Mouse (Mus musculus): ENCODE data around the gene Chd5. TPM values are rescaled to one million over a fixed set of nuclear protein-coding genes. Genes with fewer than 3 reads are reported as not detected.
A peak's percentile ranks its signal among the peaks of the same experiment; 100 is the strongest.

The Chd5 gene
- polyA plus RNA-seq, 1 experiment from 2014 or later = 38.4 TPM

DNA sequence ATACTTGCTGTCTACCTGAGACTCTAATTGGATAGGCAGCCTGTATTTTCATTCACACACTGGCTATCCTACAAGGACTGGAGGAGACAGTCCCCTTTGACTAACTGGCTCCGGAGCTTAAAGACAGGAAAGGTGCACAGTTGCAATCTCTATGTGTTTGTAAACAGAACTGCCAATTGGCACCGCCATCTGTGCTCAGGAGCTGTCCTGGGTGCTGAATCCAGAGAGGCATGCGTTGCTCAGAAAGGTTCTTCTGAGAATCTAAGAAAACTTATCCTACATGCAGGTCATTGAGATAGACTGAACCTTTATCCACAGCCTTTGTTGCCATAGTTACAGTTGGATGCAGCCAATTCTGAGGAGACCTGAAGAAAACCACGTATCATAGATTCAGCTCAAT is 85.9 kb downstream of the Chd5 start:
- peak; percentile 41 for DNase-seq
- Histone ChIP-seq H3K4me2 (ENCODE audit: low read length) (no peak overlapping the region), H3K27me3 (ENCODE audit: control insufficient read depth, insufficient read depth, low read length) (no peaks in the 10 kb centered on the region), H3K9ac (replicated peaks; ENCODE audit: low read length) (no peak overlapping the region), H3K36me3 (ENCODE audit: control insufficient read depth, insufficient read depth, low read length) (no peaks in the 10 kb centered on the region), H3K4me3 (replicated peaks; ENCODE audit: low read depth, low read length) (no peak overlapping the region), H3K4me1 (ENCODE audit: control insufficient read depth, insufficient read depth, low read length) (no peaks in the 10 kb centered on the region), H3K9me3 (ENCODE audit: control insufficient read depth, low read length) (no peaks in the 10 kb centered on the region), H3K27ac (replicated peaks; ENCODE audit: low read depth, low read length) (no peak overlapping the region)
- WGBS = 42% methylated on average over 4 of the region's 4 CpGs
- no peak for ATAC-seq (ENCODE audit: low FRiP score, low TSS enrichment)

DNA sequence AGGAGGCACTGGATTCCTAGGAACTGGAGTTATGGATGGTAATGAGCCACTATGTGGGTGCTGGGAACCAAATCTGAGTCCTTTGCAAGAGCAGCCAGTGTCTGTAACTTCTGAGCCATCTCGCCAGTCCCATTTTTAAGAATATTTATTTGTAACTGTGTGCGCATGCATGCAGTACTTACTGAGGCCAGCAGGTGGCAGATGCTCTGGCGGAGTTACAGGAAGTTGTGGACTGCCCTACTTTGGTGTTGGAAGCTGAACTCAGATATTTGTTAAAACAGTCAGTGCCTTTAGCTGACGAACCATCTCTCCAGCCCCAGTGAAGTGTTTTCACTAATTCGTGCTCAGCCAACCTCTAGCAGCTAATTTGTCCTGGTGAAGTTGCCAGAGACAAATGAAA is 86.5 kb downstream of the Chd5 start:
- DNase-seq (no peak), ATAC-seq (ENCODE audit: low FRiP score, low TSS enrichment) (no peak)
- Histone ChIP-seq H3K4me2 (ENCODE audit: low read length) (no peak overlapping the region), H3K4me1 (ENCODE audit: control insufficient read depth, insufficient read depth, low read length) (no peaks in the 10 kb centered on the region), H3K27ac (replicated peaks; ENCODE audit: low read depth, low read length) (no peak overlapping the region), H3K9me3 (ENCODE audit: control insufficient read depth, low read length) (no peaks in the 10 kb centered on the region), H3K27me3 (ENCODE audit: control insufficient read depth, insufficient read depth, low read length) (no peaks in the 10 kb centered on the region), H3K4me3 (replicated peaks; ENCODE audit: low read depth, low read length) (no peak overlapping the region), H3K9ac (replicated peaks; ENCODE audit: low read length) (no peak overlapping the region), H3K36me3 (ENCODE audit: control insufficient read depth, insufficient read depth, low read length) (no peaks in the 10 kb centered on the region)
- 70% methylated on average over 5 of the region's 5 CpGs for WGBS

DNA sequence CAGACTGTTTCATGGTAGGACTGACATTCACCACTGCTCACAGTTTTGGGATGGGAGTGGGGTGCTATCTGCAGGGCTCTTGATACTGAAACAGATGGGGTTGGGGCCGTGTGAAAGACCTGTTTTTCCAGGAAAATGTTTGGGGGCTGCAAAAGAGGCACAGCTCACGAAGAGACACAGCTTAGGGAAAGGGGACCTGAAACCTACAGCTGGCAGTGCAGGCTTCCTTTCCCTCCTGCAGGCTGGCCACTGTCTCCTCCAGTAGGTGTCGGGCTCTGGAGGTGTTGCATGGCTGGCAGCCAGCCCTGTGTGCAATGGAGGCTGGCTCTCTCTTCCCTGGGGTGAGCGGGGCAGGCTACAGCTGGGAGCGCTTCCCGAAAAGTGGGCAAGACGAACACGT is 89.8 kb downstream of the Chd5 start:
- no peak overlapping the region for H3K4me3 ChIP-seq (replicated peaks; ENCODE audit: low read depth, low read length)
- WGBS = 56% methylated on average over 8 of the region's 8 CpGs
- H3K27me3 ChIP-seq (ENCODE audit: control insufficient read depth, insufficient read depth, low read length) = no peaks in the 10 kb centered on the region
- no peaks in the 10 kb centered on the region for H3K36me3 ChIP-seq (ENCODE audit: control insufficient read depth, insufficient read depth, low read length)
- no peak overlapping the region for H3K27ac ChIP-seq (replicated peaks; ENCODE audit: low read depth, low read length)
- H3K4me1 ChIP-seq (ENCODE audit: control insufficient read depth, insufficient read depth, low read length) = no peaks in the 10 kb centered on the region
- H3K9me3 ChIP-seq (ENCODE audit: control insufficient read depth, low read length) = no peaks in the 10 kb centered on the region
- no peak for ATAC-seq (ENCODE audit: low FRiP score, low TSS enrichment)
- H3K9ac ChIP-seq (replicated peaks; ENCODE audit: low read length) = no peak overlapping the region
- DNase-seq = no peak
- H3K4me2 ChIP-seq (ENCODE audit: low read length) = no peak overlapping the region

DNA sequence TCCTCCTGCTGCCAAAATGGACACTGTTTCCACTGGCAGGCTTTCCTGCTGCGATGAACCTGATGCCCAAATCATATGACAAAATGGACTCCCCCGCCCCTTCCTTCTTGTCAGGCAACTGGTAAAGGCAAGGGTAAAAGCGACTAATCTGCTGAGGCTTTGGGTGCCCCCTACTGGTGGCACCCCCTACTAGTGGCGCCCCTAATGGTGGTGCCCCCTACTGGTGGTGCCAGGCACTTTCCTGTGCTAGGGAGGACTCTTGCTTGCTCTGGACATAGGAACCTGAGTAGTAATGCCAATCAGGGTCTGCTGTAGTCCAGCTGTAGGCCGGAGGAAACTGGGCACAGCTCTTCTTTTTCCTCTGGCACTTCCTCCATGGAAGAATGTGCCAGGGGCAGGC is 93.9 kb downstream of the Chd5 start:
- Histone ChIP-seq H3K9me3 (ENCODE audit: control insufficient read depth, low read length) (no peaks in the 10 kb centered on the region), H3K36me3 (ENCODE audit: control insufficient read depth, insufficient read depth, low read length) (no peaks in the 10 kb centered on the region), H3K27ac (replicated peaks; ENCODE audit: low read depth, low read length) (no peak overlapping the region), H3K4me3 (replicated peaks; ENCODE audit: low read depth, low read length) (no peak overlapping the region), H3K4me2 (ENCODE audit: low read length) (no peak overlapping the region), H3K27me3 (ENCODE audit: control insufficient read depth, insufficient read depth, low read length) (no peaks in the 10 kb centered on the region), H3K9ac (replicated peaks; ENCODE audit: low read length) (no peak overlapping the region), H3K4me1 (ENCODE audit: control insufficient read depth, insufficient read depth, low read length) (no peaks in the 10 kb centered on the region)
- 54% methylated on average over 5 of the region's 5 CpGs for WGBS
- DNase-seq (peak; percentile 44), ATAC-seq (ENCODE audit: low FRiP score, low TSS enrichment) (no peak)

DNA sequence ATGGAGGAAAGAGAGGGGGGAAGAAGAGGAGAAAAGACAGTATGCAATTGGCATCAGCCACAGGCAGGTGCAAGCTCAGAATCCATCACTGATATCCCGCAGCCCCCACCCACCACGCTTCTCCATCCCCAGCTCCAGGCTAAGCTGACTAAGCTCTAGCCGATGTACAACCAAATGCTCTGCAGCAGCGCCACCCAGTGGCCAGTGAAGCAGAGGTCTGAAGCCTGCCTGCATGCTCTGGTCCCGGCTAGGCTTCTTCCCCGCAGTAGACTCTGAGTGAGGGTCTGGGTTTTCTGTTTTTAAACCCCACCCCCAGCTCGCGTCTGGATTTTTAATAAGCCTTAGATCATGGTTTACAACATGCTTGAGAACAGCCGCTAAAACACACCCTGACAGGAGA is 96.4 kb downstream of the Chd5 start:
- Histone ChIP-seq H3K4me2 (ENCODE audit: low read length) (peak overlapping the region; percentile 58), H3K4me1 (ENCODE audit: control insufficient read depth, insufficient read depth, low read length) (no peaks in the 10 kb centered on the region), H3K27me3 (ENCODE audit: control insufficient read depth, insufficient read depth, low read length) (no peaks in the 10 kb centered on the region), H3K27ac (replicated peaks; ENCODE audit: low read depth, low read length) (no peak overlapping the region), H3K4me3 (replicated peaks; ENCODE audit: low read depth, low read length) (peak overlapping the region; percentile 20), H3K36me3 (ENCODE audit: control insufficient read depth, insufficient read depth, low read length) (no peaks in the 10 kb centered on the region), H3K9me3 (ENCODE audit: control insufficient read depth, low read length) (no peaks in the 10 kb centered on the region), H3K9ac (replicated peaks; ENCODE audit: low read length) (peak overlapping the region; percentile 9; the same call in 1 of the 2 replicates)
- peak; percentile 90 for ATAC-seq (ENCODE audit: low FRiP score, low TSS enrichment)
- peak; percentile 97 for DNase-seq
- 1% methylated on average over 9 of the region's 9 CpGs for WGBS

DNA sequence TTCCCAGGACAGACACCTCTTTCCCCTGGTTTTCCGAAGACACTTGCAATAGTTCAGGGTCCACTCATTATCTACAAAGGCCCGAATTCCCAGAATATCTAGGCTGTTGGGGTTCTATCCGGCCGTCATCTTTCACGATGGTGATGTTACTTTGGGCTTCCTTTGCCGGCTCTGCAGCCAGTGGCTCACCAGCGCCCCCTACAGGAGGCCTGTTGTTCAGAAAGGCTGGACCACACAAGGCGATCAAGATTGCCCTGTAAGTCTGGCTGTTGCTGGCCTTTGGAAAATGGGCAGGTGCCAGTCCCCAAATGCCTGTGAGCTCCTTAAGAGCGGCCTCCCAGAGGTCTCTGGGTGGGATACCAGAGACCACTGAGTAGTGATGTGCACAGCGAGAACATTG is 96.8 kb downstream of the Chd5 start:
- Histone ChIP-seq H3K36me3 (ENCODE audit: control insufficient read depth, insufficient read depth, low read length) (no peaks in the 10 kb centered on the region), H3K4me2 (ENCODE audit: low read length) (peak overlapping the region; percentile 58), H3K27ac (replicated peaks; ENCODE audit: low read depth, low read length) (no peak overlapping the region), H3K9ac (replicated peaks; ENCODE audit: low read length) (peak overlapping the region; percentile 9; the same call in 1 of the 2 replicates), H3K4me1 (ENCODE audit: control insufficient read depth, insufficient read depth, low read length) (no peaks in the 10 kb centered on the region), H3K27me3 (ENCODE audit: control insufficient read depth, insufficient read depth, low read length) (no peaks in the 10 kb centered on the region), H3K9me3 (ENCODE audit: control insufficient read depth, low read length) (no peaks in the 10 kb centered on the region), H3K4me3 (replicated peaks; ENCODE audit: low read depth, low read length) (peak overlapping the region; percentile 20)
- DNase-seq (peak; percentile 90), ATAC-seq (ENCODE audit: low FRiP score, low TSS enrichment) (peak; percentile 57; the same call in 1 of the 2 replicates)
- 9% methylated on average over 10 of the region's 10 CpGs for WGBS

Other genes with a start within 250 kb of the Chd5 start
- 0.54 and 1.2 TPM in 2 replicates for gene Tnfrsf25, start 222.7 kb upstream of the Chd5 start, polyA plus RNA-seq (2014; fragmentation: Nextera tagmentation; extraction: Ambion mirVana)
- not detected in 2 replicates for gene Espn, start 186.3 kb upstream of the Chd5 start, polyA plus RNA-seq (2014; fragmentation: Nextera tagmentation; extraction: Ambion mirVana)
- not detected in 2 replicates for gene Hes2, start 179.8 kb upstream of the Chd5 start, polyA plus RNA-seq (2014; fragmentation: Nextera tagmentation; extraction: Ambion mirVana)
- 276 and 368 TPM in 2 replicates for gene Acot7, start 160.5 kb upstream of the Chd5 start, polyA plus RNA-seq (2014; fragmentation: Nextera tagmentation; extraction: Ambion mirVana)
- gene Gpr153, start 64.4 kb upstream of the Chd5 start, polyA plus RNA-seq (2014; fragmentation: Nextera tagmentation; extraction: Ambion mirVana) = 14.0 and 15.2 TPM in 2 replicates
- 0.39 and 1.2 TPM in 2 replicates for gene Hes3, start 47.0 kb upstream of the Chd5 start, polyA plus RNA-seq (2014; fragmentation: Nextera tagmentation; extraction: Ambion mirVana)
- gene Icmt, start 41.4 kb upstream of the Chd5 start, polyA plus RNA-seq (2014; fragmentation: Nextera tagmentation; extraction: Ambion mirVana) = 14.9 and 23.7 TPM in 2 replicates
- gene Rnf207, start 19.7 kb upstream of the Chd5 start, polyA plus RNA-seq (2014; fragmentation: Nextera tagmentation; extraction: Ambion mirVana) = 4.2 and 6.9 TPM in 2 replicates
- 165 and 174 TPM in 2 replicates for gene Rpl22, start 12.9 kb upstream of the Chd5 start, polyA plus RNA-seq (2014; fragmentation: Nextera tagmentation; extraction: Ambion mirVana)
- gene Nphp4, start 138.1 kb downstream of the Chd5 start, polyA plus RNA-seq (2014; fragmentation: Nextera tagmentation; extraction: Ambion mirVana) = 5.9 and 6.0 TPM in 2 replicates
- 23.6 and 26.9 TPM in 2 replicates for gene Kcnab2, start 139.2 kb downstream of the Chd5 start, polyA plus RNA-seq (2014; fragmentation: Nextera tagmentation; extraction: Ambion mirVana)

Measured in midbrain, embryonic 14.5 days (tissue).